Mouse (Mus musculus) olfactory bulb, adult 2 months (tissue): ENCODE results near the gene Ppp1r12a. TPM values are rescaled to one million over a fixed set of nuclear protein-coding genes. Genes with fewer than 3 reads are reported as not detected.

ENCODE experiments used
- H3K27ac ChIP-seq: fragments of 200-500 bp; 2 replicates; pipeline ENCODE4 v1.5.1; 2012; ENCODE audit warnings: low read depth, low read length; ENCODE audit not compliant: insufficient read depth
- H3K4me1 ChIP-seq: fragments of 200-500 bp; 2 replicates; pipeline ENCODE4 v1.6.1; 2012; ENCODE audit warnings: low read length; ENCODE audit not compliant: control insufficient read depth, insufficient read depth
- H3K4me3 ChIP-seq: fragments of 200-500 bp; 2 replicates; pipeline ENCODE4 v1.5.1; 2012; ENCODE audit warnings: mild to moderate bottlenecking, low read depth, low read length, moderate library complexity; ENCODE audit not compliant: insufficient read depth
- CTCF ChIP-seq: fragments of 200-500 bp; IDR thresholded peaks from 2 replicates; pipeline ENCODE4 v1.5.1; 2012; ENCODE audit warnings: low read depth, mild to moderate bottlenecking, low read length, moderate library complexity; ENCODE audit not compliant: insufficient read depth
- POLR2A ChIP-seq: fragments of 200-500 bp; IDR thresholded peaks from 2 replicates; pipeline ENCODE4 v1.6.1; 2012; ENCODE audit warnings: mild to moderate bottlenecking, low read depth, low read length, moderate library complexity; ENCODE audit not compliant: insufficient read depth
- WGBS: fragments of 180-500 bp; shearing (Covaris S2); methylation state at CpG from one replicate; pipeline ENCODE4 v1.1.7; 2018; 5-methylcytosine and 5-hydroxymethylcytosine counted together
- polyA plus RNA-seq: library from polyadenylated mRNA; stranded (reverse); fragments of >200 nt; gene quantifications from 2 replicates; pipeline ENCODE4 v1.2.4, GENCODE M21; 2012; ENCODE audit warnings: low replicate concordance; ENCODE audit not compliant: missing spikeins, insufficient read depth, insufficient read length

The Ppp1r12a gene
- polyA plus RNA-seq, 1 experiment = 194 TPM

- no peak overlapping the region for H3K4me3 ChIP-seq
- no peak overlapping the region for H3K27ac ChIP-seq
- peaks cover 2% of the 10 kb centered on the region for H3K4me1 ChIP-seq
- 75% methylated on average over 3 of the region's 3 CpGs for WGBS
- TF ChIP-seq POLR2A = no peak
- TF ChIP-seq CTCF = no peak
These were observed 23.3 kb downstream of the Ppp1r12a start for GRCm38 (mm10) chr10:108185265-108185664.

- H3K4me3 ChIP-seq = no peak overlapping the region
- no peak for TF ChIP-seq CTCF
- no peak for TF ChIP-seq POLR2A
- H3K4me1 ChIP-seq = no peaks in the 10 kb centered on the region
- no peak overlapping the region for H3K27ac ChIP-seq
- WGBS = 70% methylated on average over 2 of the region's 2 CpGs
These were observed 27.3 kb downstream of the Ppp1r12a start for GRCm38 (mm10) chr10:108189303-108189702.

- H3K4me3 ChIP-seq = no peak overlapping the region
- no peak overlapping the region for H3K27ac ChIP-seq
- WGBS = 75% methylated on average over 3 of the region's 3 CpGs
- H3K4me1 ChIP-seq = no peaks in the 10 kb centered on the region
- TF ChIP-seq POLR2A (no peak), CTCF (no peak)
These were observed 28.0 kb downstream of the Ppp1r12a start for GRCm38 (mm10) chr10:108189986-108190385.

GRCm38 (mm10) chr10:108190626-108191025 lies 28.6 kb downstream of the Ppp1r12a start:
- TF ChIP-seq POLR2A (no peak), CTCF (no peak)
- Histone ChIP-seq H3K4me3 (no peak overlapping the region), H3K27ac (no peak overlapping the region), H3K4me1 (no peaks in the 10 kb centered on the region)

GRCm38 (mm10) chr10:108191381-108191787 lies 29.4 kb downstream of the Ppp1r12a start:
- WGBS = 44% methylated on average over 8 of the region's 8 CpGs
- H3K27ac ChIP-seq = no peak overlapping the region
- no peak overlapping the region for H3K4me3 ChIP-seq
- TF ChIP-seq POLR2A (no peak), CTCF (no peak)
- no peaks in the 10 kb centered on the region for H3K4me1 ChIP-seq

GRCm38 (mm10) chr10:108192306-108192705 lies 30.3 kb downstream of the Ppp1r12a start:
- H3K4me1 ChIP-seq = no peaks in the 10 kb centered on the region
- no peak for TF ChIP-seq CTCF
- no peak for TF ChIP-seq POLR2A
- H3K27ac ChIP-seq = no peak overlapping the region
- whole genome bisulfite sequencing = 45% methylated on average over 2 of the region's 2 CpGs
- no peak overlapping the region for H3K4me3 ChIP-seq

- TF ChIP-seq POLR2A (no peak), CTCF (no peak)
- H3K4me3 ChIP-seq = no peak overlapping the region
- H3K4me1 ChIP-seq = no peaks in the 10 kb centered on the region
- WGBS = 93% methylated on average over 2 of the region's 2 CpGs
- no peak overlapping the region for H3K27ac ChIP-seq
These were observed 34.1 kb downstream of the Ppp1r12a start for GRCm38 (mm10) chr10:108196124-108196523.

GRCm38 (mm10) chr10:108197498-108197897 lies 35.5 kb downstream of the Ppp1r12a start:
- 100% methylated on average over 1 of the region's 1 CpGs for WGBS

GRCm38 (mm10) chr10:108198945-108199344 lies 37.0 kb downstream of the Ppp1r12a start:
- no peak for TF ChIP-seq CTCF
- no peak for TF ChIP-seq POLR2A
- Histone ChIP-seq H3K4me3 (no peak overlapping the region), H3K27ac (no peak overlapping the region), H3K4me1 (no peaks in the 10 kb centered on the region)
- 97% methylated on average over 2 of the region's 2 CpGs for WGBS

More at GRCm38 (mm10) chr10:108197498-108197897, 35.5 kb downstream of the Ppp1r12a start:
- no peak for TF ChIP-seq POLR2A
- TF ChIP-seq CTCF = no peak
- Histone ChIP-seq H3K27ac (no peak overlapping the region), H3K4me1 (no peaks in the 10 kb centered on the region), H3K4me3 (no peak overlapping the region)

GRCm38 (mm10) chr10:108202126-108202525 lies 40.1 kb downstream of the Ppp1r12a start:
- no peak overlapping the region for H3K4me3 ChIP-seq
- WGBS = 84% methylated on average over 4 of the region's 4 CpGs
- H3K4me1 ChIP-seq = no peaks in the 10 kb centered on the region
- no peak overlapping the region for H3K27ac ChIP-seq
- no peak for TF ChIP-seq CTCF
- TF ChIP-seq POLR2A = no peak
